Mouse (Mus musculus) layer of hippocampus, adult 9-10 months (tissue): ENCODE measurements at regions not wholly inside any gene's neighbourhood (a gene's known extent, or its start where the extent isn't known, plus 50 kb on each side); places are given as distances from the start of the nearest gene placed in this dataset.
A peak's percentile ranks its signal among the peaks of the same experiment; 100 is the strongest.

Experiments used
- DNase-seq: peaks from one replicate; pipeline ENCODE4 v3.0.0; 2022; ENCODE audit warnings: low spot score

GRCm38 (mm10) chr17:47140969-47141842 lies 130.8 kb upstream of the Ubr2 start:
- DNase-seq, result no peak

- DNase-seq, result no peak
Observed at GRCm38 (mm10) chr17:47140241-47140968, 130.0 kb upstream of the Ubr2 start.

- DNase-seq, result peak; percentile 74
Observed at GRCm38 (mm10) chr17:47139730-47140231, 129.4 kb upstream of the Ubr2 start.

- DNase-seq, result no peak
Observed at GRCm38 (mm10) chr17:47139171-47139617, 128.8 kb upstream of the Ubr2 start.

GRCm38 (mm10) chr17:47138174-47138573 lies 127.8 kb upstream of the Ubr2 start:
- no peak for DNase-seq

GRCm38 (mm10) chr17:47135391-47135790 lies 125.0 kb upstream of the Ubr2 start:
- DNase-seq, result no peak

- DNase-seq, result no peak
Observed at GRCm38 (mm10) chr17:47133785-47134184, 123.4 kb upstream of the Ubr2 start.

- no peak for DNase-seq
Observed at GRCm38 (mm10) chr17:47127571-47127970, 117.2 kb upstream of the Ubr2 start.

- DNase-seq, result no peak
Observed at GRCm38 (mm10) chr17:47123576-47123975, 113.2 kb upstream of the Ubr2 start.

GRCm38 (mm10) chr17:47122221-47122620 lies 111.9 kb upstream of the Ubr2 start:
- DNase-seq, result no peak

GRCm38 (mm10) chr17:47118010-47118409 lies 107.7 kb upstream of the Ubr2 start:
- no peak for DNase-seq

GRCm38 (mm10) chr17:47115754-47116153 lies 105.4 kb upstream of the Ubr2 start:
- DNase-seq, result no peak

GRCm38 (mm10) chr17:47115141-47115540 lies 104.8 kb upstream of the Ubr2 start:
- DNase-seq, result no peak

- DNase-seq, result no peak
Observed at GRCm38 (mm10) chr17:47114736-47115135, 104.4 kb upstream of the Ubr2 start.

GRCm38 (mm10) chr17:47112556-47113225 lies 102.3 kb upstream of the Ubr2 start:
- DNase-seq, result no peak

- DNase-seq, result no peak
Observed at GRCm38 (mm10) chr17:47110836-47111235, 100.5 kb upstream of the Ubr2 start.

- DNase-seq, result no peak
Observed at GRCm38 (mm10) chr17:47104328-47104727, 94.0 kb upstream of the Ubr2 start.

- no peak for DNase-seq
Observed at GRCm38 (mm10) chr17:47095191-47095590, 84.8 kb upstream of the Ubr2 start.

GRCm38 (mm10) chr17:47092076-47092475 lies 81.7 kb upstream of the Ubr2 start:
- DNase-seq, result no peak

GRCm38 (mm10) chr17:47089769-47090168 lies 79.4 kb upstream of the Ubr2 start:
- DNase-seq, result no peak

GRCm38 (mm10) chr17:47069206-47069605 lies 58.9 kb upstream of the Ubr2 start:
- no peak for DNase-seq

GRCm38 (mm10) chr17:47065307-47065901 lies 55.0 kb upstream of the Ubr2 start:
- DNase-seq, result no peak
